Mouse (Mus musculus) myocyte (in vitro differentiated cells): Measurements from ENCODE around the gene Creb1.
"Not testable (repeated sequence)": the region's sequence is repeated elsewhere in the genome, so short reads cannot be mapped to it uniquely, and the experiment has no call there.

ENCODE experiments used
- CEBPB ChIP-seq: IDR thresholded peaks from 2 replicates; pipeline ENCODE4 v1.6.1; 2011; ENCODE audit warnings: mild to moderate bottlenecking, moderate library complexity; ENCODE audit not compliant: poor library complexity, insufficient read depth, severe bottlenecking
- MYOD1 ChIP-seq, 3 experiments: IDR thresholded peaks; one replicate each; pipeline ENCODE4 v1.6.1; 2011; ENCODE audit warnings: control low read depth in 2 of 3, low read depth in 2 of 3, mild to moderate bottlenecking in 2 of 3, moderate library complexity in 1 of 3; ENCODE audit not compliant: insufficient read length in 2 of 3, control insufficient read depth in 1 of 3
- MYOG ChIP-seq, 3 experiments: IDR thresholded peaks; one replicate each; pipeline ENCODE4 v1.6.1; 2011; ENCODE audit warnings: control low read depth in 2 of 3, low read depth in 2 of 3, mild to moderate bottlenecking in 2 of 3; ENCODE audit not compliant: insufficient read length in 2 of 3, control insufficient read depth in 1 of 3, insufficient read depth in 1 of 3
- POLR2A ChIP-seq: IDR thresholded peaks from one replicate; pipeline ENCODE4 v1.6.1; 2011; ENCODE audit warnings: low read depth, mild to moderate bottlenecking, control low read depth, moderate library complexity; ENCODE audit not compliant: insufficient read length
- POLR2AphosphoS2 ChIP-seq: IDR thresholded peaks from one replicate; pipeline ENCODE4 v1.6.1; 2011; ENCODE audit warnings: low read depth, control low read depth; ENCODE audit not compliant: insufficient read length
- REST ChIP-seq: IDR thresholded peaks from one replicate; pipeline ENCODE4 v1.6.1; 2011; ENCODE audit warnings: mild to moderate bottlenecking, control low read depth, moderate library complexity; ENCODE audit not compliant: insufficient read depth, insufficient read length
- SRF ChIP-seq: IDR thresholded peaks from one replicate; pipeline ENCODE4 v1.6.1; 2011; ENCODE audit warnings: low read depth; ENCODE audit not compliant: control insufficient read depth, insufficient read length
- TCF12 ChIP-seq: IDR thresholded peaks from one replicate; pipeline ENCODE4 v1.6.1; 2011; ENCODE audit warnings: mild to moderate bottlenecking, control low read depth; ENCODE audit not compliant: poor library complexity, insufficient read depth, severe bottlenecking
- USF1 ChIP-seq: IDR thresholded peaks from one replicate; pipeline ENCODE4 v1.6.1; 2011; ENCODE audit warnings: low read depth, mild to moderate bottlenecking, control low read depth, moderate library complexity

DNA sequence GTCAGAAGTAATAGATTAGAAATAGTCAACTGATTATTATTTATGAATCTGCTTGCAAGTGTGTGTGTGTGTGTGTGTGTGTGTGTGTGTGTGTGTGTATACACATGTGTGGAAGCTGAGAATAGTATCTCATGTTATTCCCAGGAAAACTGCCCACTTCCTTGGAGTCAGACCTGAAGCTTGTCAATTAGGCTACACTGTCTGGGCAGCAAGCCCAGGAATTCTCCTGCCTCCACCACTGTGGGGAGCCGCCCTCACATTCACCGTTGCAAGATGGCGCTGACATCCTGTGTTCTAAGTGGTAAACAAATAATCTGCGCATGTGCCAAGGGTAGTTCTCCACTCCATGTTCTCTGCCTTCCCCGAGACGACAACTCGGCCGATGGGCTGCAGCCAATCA lies 110.1 kb downstream of the Creb1 start:
- not testable (repeated sequence) for TF ChIP-seq POLR2A; MYOG (IDR thresholded peaks at IDR 0.05; ENCODE audit: control insufficient read depth in 1 of 3, insufficient read depth in 1 of 3, insufficient read length in 2 of 3, low read depth in 2 of 3); SRF; POLR2AphosphoS2; TCF12; REST; USF1; CEBPB; MYOD1 (IDR thresholded peaks at IDR 0.05; ENCODE audit: control insufficient read depth in 1 of 3, insufficient read length in 2 of 3, low read depth in 2 of 3)
